Mouse (Mus musculus) lung, adult 2 months (tissue): ENCODE data around the gene Dbndd2. TPM values are rescaled to one million over a fixed set of nuclear protein-coding genes. Genes with fewer than 3 reads are reported as not detected.
A peak's percentile ranks its signal among the peaks of the same experiment; 100 is the strongest.

ENCODE experiments used
- DNase-seq: peaks from one replicate; pipeline ENCODE4 v3.0.0; 2022
- H3K4me1 ChIP-seq: fragments of 200-500 bp; 2 replicates; pipeline ENCODE4 v1.6.1; 2011; ENCODE audit warnings: low read length; ENCODE audit not compliant: control insufficient read depth, insufficient read depth
- H3K4me3 ChIP-seq: fragments of 200-500 bp; replicated peaks from 2 replicates; pipeline ENCODE3; 2011; ENCODE audit warnings: low read depth, mild to moderate bottlenecking, control low read depth, low read length; ENCODE audit errors: extremely low read depth
- CTCF ChIP-seq: fragments of 200-500 bp; IDR thresholded peaks from 2 replicates; pipeline ENCODE4 v1.5.1; 2011; ENCODE audit warnings: mild to moderate bottlenecking, low read length, control low read depth; ENCODE audit not compliant: insufficient read depth
- POLR2A ChIP-seq: fragments of 200-500 bp; IDR thresholded peaks from 2 replicates; pipeline ENCODE4 v1.6.1; 2011; ENCODE audit warnings: low read depth, mild to moderate bottlenecking, control low read depth, low read length, borderline replicate concordance; ENCODE audit errors: extremely low read depth
- WGBS: fragments of 180-500 bp; shearing (Covaris S2); methylation state at CpG from one replicate; pipeline ENCODE4 v1.1.7; 2018; 5-methylcytosine and 5-hydroxymethylcytosine counted together
- polyA plus RNA-seq: library from polyadenylated mRNA; depleted of rRNA; stranded (reverse); fragments of >200 nt; gene quantifications from 2 replicates; pipeline ENCODE4 v1.2.3, GENCODE M21; 2012

The Dbndd2 gene
- polyA plus RNA-seq, 1 experiment: 52.6 TPM

- DNase-seq: no peak
- H3K4me3 ChIP-seq: no peak overlapping the region
- no peak for TF ChIP-seq CTCF
- no peak for TF ChIP-seq POLR2A
- H3K4me1 ChIP-seq: peaks cover 4% of the 10 kb centered on the region
Observed at GRCm38 (mm10) chr2:164465161-164465560, 20.7 kb upstream of the Dbndd2 start.

- Histone ChIP-seq H3K4me3 (no peak overlapping the region), H3K4me1 (peaks cover 3% of the 10 kb centered on the region)
- 69% methylated on average over 5 of the region's 5 CpGs for WGBS
- TF ChIP-seq CTCF (no peak), POLR2A (no peak)
- DNase-seq: no peak
Observed at GRCm38 (mm10) chr2:164466787-164467186, 19.1 kb upstream of the Dbndd2 start.

GRCm38 (mm10) chr2:164470254-164470653, 15.7 kb upstream of the Dbndd2 start:
- WGBS: 20% methylated on average over 10 of the region's 10 CpGs
- no peak overlapping the region for H3K4me3 ChIP-seq
- H3K4me1 ChIP-seq: no peaks in the 10 kb centered on the region
- DNase-seq: peak; percentile 41
- TF ChIP-seq CTCF (peak; percentile 62), POLR2A (no peak)

GRCm38 (mm10) chr2:164473624-164474023, 12.3 kb upstream of the Dbndd2 start, which contains the start of gene Trp53tg5:
TSS of gene Trp53tg5 (minus strand) at chr2:164473724.
- H3K4me3 ChIP-seq: no peak within 1 kb of the TSS
- 87% methylated on average over 6 of the region's 6 CpGs for WGBS
- no peak for TF ChIP-seq CTCF
- H3K4me1 ChIP-seq: no peaks in the 10 kb centered on the region
- DNase-seq: no peak

GRCm38 (mm10) chr2:164486258-164487114, 580 bp downstream of the Dbndd2 start:
- WGBS: under 1% methylated on average over 88 of the region's 90 CpGs
- H3K4me3 ChIP-seq: peak overlapping the region; percentile 81
- DNase-seq: peak; percentile 70
- peaks cover 11% of the 10 kb centered on the region for H3K4me1 ChIP-seq
- TF ChIP-seq CTCF (no peak), POLR2A (0 out of 2 replicates have a peak, but pooled peaks have one; percentile 15)

- Histone ChIP-seq H3K4me1 (peaks cover 11% of the 10 kb centered on the region), H3K4me3 (peak overlapping the region; percentile 81)
- DNase-seq: no peak
- TF ChIP-seq CTCF (no peak), POLR2A (no peak)
- WGBS: 16% methylated on average over 11 of the region's 11 CpGs
Observed at GRCm38 (mm10) chr2:164487115-164487527, 1.2 kb downstream of the Dbndd2 start.

- 70% methylated on average over 9 of the region's 9 CpGs for WGBS
- no peak for TF ChIP-seq POLR2A
- no peak for TF ChIP-seq CTCF
- no peak overlapping the region for H3K4me3 ChIP-seq
- no peak for DNase-seq
- H3K4me1 ChIP-seq: peaks cover 11% of the 10 kb centered on the region
Observed at GRCm38 (mm10) chr2:164487812-164488211, 1.9 kb downstream of the Dbndd2 start.

GRCm38 (mm10) chr2:164494126-164494525, 8.2 kb downstream of the Dbndd2 start:
- DNase-seq: no peak
- WGBS: 58% methylated on average over 2 of the region's 2 CpGs
- Histone ChIP-seq H3K4me1 (peaks cover 3% of the 10 kb centered on the region), H3K4me3 (no peak overlapping the region)
- TF ChIP-seq CTCF (no peak), POLR2A (no peak)

- no peak for DNase-seq
- TF ChIP-seq CTCF (no peak), POLR2A (no peak)
- Histone ChIP-seq H3K4me1 (peaks cover 3% of the 10 kb centered on the region), H3K4me3 (no peak overlapping the region)
- 23% methylated on average over 1 of the region's 1 CpGs for WGBS
Observed at GRCm38 (mm10) chr2:164496331-164496730, 10.4 kb downstream of the Dbndd2 start.
